Mouse (Mus musculus) liver, embryonic 16.5 days (tissue): ENCODE measurements at regions not wholly inside any gene's neighbourhood (a gene's known extent, or its start where the extent isn't known, plus 50 kb on each side); places are given as distances from the start of the nearest gene placed in this dataset.

Experiments used
- ATAC-seq: fragments of 200-750 bp; cut with Nextera tagmentation; 2 replicates; pipeline ENCODE4 v1.8.0; 2017; ENCODE audit warnings: low read depth, mild to moderate bottlenecking, moderate number of reproducible peaks, moderate library complexity
- H3K27ac ChIP-seq: fragments of 300-500 bp; sonication (generic); 2 replicates; pipeline ENCODE4 v1.5.1; 2014; ENCODE audit warnings: mild to moderate bottlenecking, low read length
- H3K27me3 ChIP-seq: fragments of 300-500 bp; sonication (generic); 2 replicates; pipeline ENCODE4 v1.6.1; 2014; ENCODE audit warnings: low read depth, low read length, mixed read lengths; ENCODE audit not compliant: control insufficient read depth, insufficient read depth
- H3K36me3 ChIP-seq: fragments of 300-500 bp; sonication (generic); 2 replicates; pipeline ENCODE4 v1.6.1; 2014; ENCODE audit warnings: mild to moderate bottlenecking; ENCODE audit not compliant: control insufficient read depth, insufficient read depth
- H3K4me1 ChIP-seq: fragments of 300-500 bp; sonication (generic); 2 replicates; pipeline ENCODE4 v1.6.1; 2014; ENCODE audit warnings: low read depth, low read length, mixed read lengths; ENCODE audit not compliant: control insufficient read depth
- H3K4me2 ChIP-seq: fragments of 300-500 bp; sonication (generic); 2 replicates; pipeline ENCODE4 v1.6.1; 2014; ENCODE audit warnings: low read depth, low read length, mixed read lengths
- H3K4me3 ChIP-seq: fragments of 300-500 bp; sonication (generic); 2 replicates; pipeline ENCODE4 v1.5.1; 2014; ENCODE audit warnings: low read depth, mild to moderate bottlenecking, low read length
- H3K9ac ChIP-seq: fragments of 300-500 bp; sonication (generic); 2 replicates; pipeline ENCODE4 v1.6.1; 2014; ENCODE audit warnings: low read depth, low read length
- H3K9me3 ChIP-seq: fragments of 300-500 bp; sonication (generic); replicated peaks from 2 replicates; pipeline ENCODE4 v1.6.1; 2016; ENCODE audit warnings: low read length; ENCODE audit not compliant: control insufficient read depth
- WGBS: fragments of 180-500 bp; shearing (Covaris S2); extraction: QIAGEN DNeasy Blood & Tissue Kit; methylation state at CpG from one replicate; pipeline ENCODE4 v1.1.7; 2014; ENCODE audit not compliant: insufficient replicate concordance; 5-methylcytosine and 5-hydroxymethylcytosine counted together

GRCm38 (mm10) chr1:193697001-193697400 is 326.9 kb upstream of the Camk1g start:
- no peak overlapping the region for H3K9ac ChIP-seq
- no peaks in the 10 kb centered on the region for H3K9me3 ChIP-seq
- no peaks in the 10 kb centered on the region for H3K27me3 ChIP-seq
- H3K4me2 ChIP-seq, result no peak overlapping the region
- ATAC-seq, result no peak
- H3K36me3 ChIP-seq, result no peaks in the 10 kb centered on the region
- 43% methylated on average over 4 of the region's 4 CpGs for WGBS
- no peak overlapping the region for H3K4me3 ChIP-seq
- H3K27ac ChIP-seq, result no peak overlapping the region
- H3K4me1 ChIP-seq, result no peaks in the 10 kb centered on the region; the same call in 1 of the 2 replicates

- Histone ChIP-seq H3K9me3 (no peaks in the 10 kb centered on the region), H3K4me3 (no peak overlapping the region), H3K36me3 (no peaks in the 10 kb centered on the region), H3K4me2 (no peak overlapping the region), H3K27ac (no peak overlapping the region), H3K4me1 (no peaks in the 10 kb centered on the region; the same call in 1 of the 2 replicates), H3K9ac (no peak overlapping the region), H3K27me3 (no peaks in the 10 kb centered on the region)
- ATAC-seq, result no peak
- WGBS, result 32% methylated on average over 3 of the region's 3 CpGs
These were observed 322.9 kb upstream of the Camk1g start for GRCm38 (mm10) chr1:193692991-193693390.

- no peak overlapping the region for H3K4me3 ChIP-seq
- no peaks in the 10 kb centered on the region for H3K9me3 ChIP-seq
- no peak for ATAC-seq
- no peaks in the 10 kb centered on the region for H3K36me3 ChIP-seq
- no peak overlapping the region for H3K27ac ChIP-seq
- WGBS, result 53% methylated on average over 4 of the region's 4 CpGs
- no peak overlapping the region for H3K9ac ChIP-seq
- no peaks in the 10 kb centered on the region for H3K27me3 ChIP-seq
- no peaks in the 10 kb centered on the region for H3K4me1 ChIP-seq
- H3K4me2 ChIP-seq, result no peak overlapping the region
These were observed 319.5 kb upstream of the Camk1g start for GRCm38 (mm10) chr1:193689601-193690000.

GRCm38 (mm10) chr1:193682917-193683316 is 312.8 kb upstream of the Camk1g start:
- H3K27ac ChIP-seq, result no peak overlapping the region
- H3K36me3 ChIP-seq, result no peaks in the 10 kb centered on the region
- H3K27me3 ChIP-seq, result no peaks in the 10 kb centered on the region
- 48% methylated on average over 2 of the region's 2 CpGs for WGBS
- H3K4me1 ChIP-seq, result no peaks in the 10 kb centered on the region
- no peak overlapping the region for H3K4me3 ChIP-seq
- H3K9me3 ChIP-seq, result no peaks in the 10 kb centered on the region
- no peak for ATAC-seq
- H3K4me2 ChIP-seq, result no peak overlapping the region
- no peak overlapping the region for H3K9ac ChIP-seq

- WGBS, result 58% methylated on average over 2 of the region's 2 CpGs
- Histone ChIP-seq H3K4me3 (no peak overlapping the region), H3K4me2 (no peak overlapping the region), H3K9me3 (no peaks in the 10 kb centered on the region), H3K9ac (no peak overlapping the region), H3K4me1 (no peaks in the 10 kb centered on the region), H3K27me3 (no peaks in the 10 kb centered on the region), H3K36me3 (no peaks in the 10 kb centered on the region), H3K27ac (no peak overlapping the region)
- ATAC-seq, result peak; percentile 71
These were observed 308.4 kb upstream of the Camk1g start for GRCm38 (mm10) chr1:193678448-193678847.

DNA sequence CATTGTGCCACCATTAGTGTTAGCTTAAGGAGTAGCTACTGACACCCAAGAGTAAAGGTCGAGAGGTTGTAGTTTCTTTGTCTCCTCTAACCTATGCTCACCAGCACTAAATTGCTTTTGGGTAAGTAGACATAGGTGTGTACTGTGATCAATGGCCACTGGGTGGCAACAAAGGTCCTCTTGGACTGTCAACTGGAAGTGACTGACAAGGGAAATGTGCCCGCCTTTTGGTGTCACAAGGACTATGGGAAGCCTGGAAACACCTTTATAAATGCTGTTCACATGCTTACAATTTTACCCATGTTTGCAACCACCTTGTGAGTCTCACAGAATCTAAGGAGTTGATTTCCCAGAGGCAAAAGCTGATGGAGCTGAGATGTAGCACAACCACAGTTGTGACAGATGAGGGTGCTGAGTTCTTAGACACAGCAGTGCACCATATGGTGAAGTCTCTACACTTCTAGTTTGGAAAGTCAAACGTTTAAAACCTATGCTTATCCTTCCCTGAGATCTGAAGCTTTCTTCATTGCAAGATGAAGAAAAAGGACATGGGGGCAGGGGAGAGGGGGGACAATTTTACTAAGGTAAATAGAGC is 303.2 kb upstream of the Camk1g start:
- WGBS, result 10% methylated on average over 3 of the region's 3 CpGs
- 0 out of 2 replicates have a peak, but pooled peaks have one; percentile 24 for ATAC-seq
- Histone ChIP-seq H3K27me3 (no peaks in the 10 kb centered on the region), H3K9me3 (no peaks in the 10 kb centered on the region), H3K9ac (no peak overlapping the region), H3K27ac (no peak overlapping the region), H3K4me2 (no peak overlapping the region), H3K36me3 (no peaks in the 10 kb centered on the region), H3K4me3 (no peak overlapping the region), H3K4me1 (peaks cover 31% of the 10 kb centered on the region)

DNA sequence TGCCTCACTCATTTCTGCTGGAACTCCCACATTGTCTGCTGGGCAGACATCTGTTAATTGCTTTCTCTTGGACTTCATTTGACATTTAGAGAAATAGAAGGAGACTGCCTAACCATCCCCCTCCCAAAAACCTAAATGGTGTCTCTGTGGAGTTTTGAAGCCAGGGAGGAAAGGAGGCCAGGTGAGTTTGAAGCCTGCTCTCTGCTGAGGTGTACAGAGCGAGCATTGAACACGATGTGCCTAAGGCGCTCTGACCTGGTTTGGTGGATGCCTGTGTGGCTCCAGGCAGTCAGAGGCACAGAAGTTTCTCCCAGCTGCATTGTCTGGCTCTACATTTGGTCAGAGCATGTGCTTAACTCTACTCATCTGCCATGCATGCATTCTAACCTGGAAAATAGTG is 302.6 kb upstream of the Camk1g start:
- Histone ChIP-seq H3K4me1 (peaks cover 36% of the 10 kb centered on the region), H3K27me3 (no peaks in the 10 kb centered on the region), H3K27ac (no peak overlapping the region), H3K9ac (no peak overlapping the region), H3K4me3 (no peak overlapping the region), H3K36me3 (no peaks in the 10 kb centered on the region), H3K9me3 (no peaks in the 10 kb centered on the region), H3K4me2 (no peak overlapping the region)
- ATAC-seq, result no peak
- 63% methylated on average over 3 of the region's 3 CpGs for WGBS

- Histone ChIP-seq H3K4me3 (no peak overlapping the region), H3K4me2 (no peak overlapping the region), H3K27ac (no peak overlapping the region), H3K27me3 (no peaks in the 10 kb centered on the region), H3K36me3 (no peaks in the 10 kb centered on the region), H3K9me3 (no peaks in the 10 kb centered on the region), H3K9ac (no peak overlapping the region), H3K4me1 (peaks cover 44% of the 10 kb centered on the region)
- WGBS, result 42% methylated on average over 3 of the region's 3 CpGs
- no peak for ATAC-seq
These were observed 301.7 kb upstream of the Camk1g start for GRCm38 (mm10) chr1:193671816-193672254.

DNA sequence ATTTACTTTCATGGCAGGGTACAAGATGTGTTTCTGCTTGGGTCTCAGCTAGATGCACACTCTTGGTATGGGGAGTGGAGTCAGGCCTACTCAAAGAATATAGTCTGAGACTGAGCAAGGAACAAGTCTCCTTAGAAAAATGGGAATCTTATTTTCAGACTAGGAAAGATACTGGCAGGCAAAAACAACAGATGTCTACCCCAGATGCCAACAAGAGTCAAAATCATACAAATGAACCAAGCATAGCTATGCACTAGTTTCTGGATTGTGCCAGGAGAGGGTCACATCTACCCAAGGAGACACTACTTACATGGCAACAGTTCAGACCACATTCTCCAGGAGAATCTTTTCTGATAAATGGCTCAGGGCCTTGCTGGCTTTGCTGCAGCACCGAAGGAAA is 300.9 kb upstream of the Camk1g start:
- no peaks in the 10 kb centered on the region for H3K9me3 ChIP-seq
- no peak overlapping the region for H3K27ac ChIP-seq
- H3K9ac ChIP-seq, result no peak overlapping the region
- H3K27me3 ChIP-seq, result no peaks in the 10 kb centered on the region
- H3K4me1 ChIP-seq, result peaks cover 49% of the 10 kb centered on the region
- no peak for ATAC-seq
- H3K4me3 ChIP-seq, result no peak overlapping the region
- H3K4me2 ChIP-seq, result no peak overlapping the region
- whole genome bisulfite sequencing, result 67% methylated on average over 1 of the region's 1 CpGs
- H3K36me3 ChIP-seq, result no peaks in the 10 kb centered on the region
